Mouse (Mus musculus) neural tube, embryonic 11.5 days (tissue): ENCODE data around the gene Tbx10. TPM values are rescaled to one million over a fixed set of nuclear protein-coding genes. Genes with fewer than 3 reads are reported as not detected.
"Not testable (repeated sequence)": the region's sequence is repeated elsewhere in the genome, so short reads cannot be mapped to it uniquely, and the experiment has no call there.

ENCODE experiments used
- ATAC-seq: fragments of 200-750 bp; cut with Nextera tagmentation; 2 replicates; pipeline ENCODE4 v1.8.0; 2017; ENCODE audit warnings: moderate number of reproducible peaks, mild to moderate bottlenecking, moderate TSS enrichment, moderate library complexity; ENCODE audit not compliant: insufficient read depth, low FRiP score, low TSS enrichment
- DNase-seq: peaks from one replicate; pipeline ENCODE4 v3.0.0-alpha.2; 2015; ENCODE audit warnings: low spot score
- H3K27ac ChIP-seq: fragments of 300-500 bp; sonication (generic); 2 replicates; pipeline ENCODE4 v1.5.1; 2014; ENCODE audit warnings: low read depth, mild to moderate bottlenecking, low read length
- H3K27me3 ChIP-seq: fragments of 300-500 bp; sonication (generic); 2 replicates; pipeline ENCODE4 v1.6.1; 2014; ENCODE audit warnings: mild to moderate bottlenecking, low read length, mixed read lengths; ENCODE audit not compliant: control insufficient read depth, insufficient read depth
- H3K36me3 ChIP-seq: fragments of 300-500 bp; sonication (generic); 2 replicates; pipeline ENCODE4 v1.6.1; 2014; ENCODE audit warnings: mild to moderate bottlenecking, low read length, moderate library complexity, mixed read lengths; ENCODE audit not compliant: control insufficient read depth, insufficient read depth
- H3K4me1 ChIP-seq: fragments of 300-500 bp; sonication (generic); 2 replicates; pipeline ENCODE4 v1.6.1; 2014; ENCODE audit warnings: low read length, mixed read lengths; ENCODE audit not compliant: control insufficient read depth, insufficient read depth
- H3K4me2 ChIP-seq: fragments of 300-500 bp; sonication (generic); 2 replicates; pipeline ENCODE4 v1.6.1; 2014; ENCODE audit warnings: low read depth, mild to moderate bottlenecking, moderate library complexity
- H3K4me3 ChIP-seq: fragments of 300-500 bp; sonication (generic); 2 replicates; pipeline ENCODE4 v1.5.1; 2014; ENCODE audit warnings: low read depth, low read length
- H3K9ac ChIP-seq: fragments of 300-500 bp; sonication (generic); 2 replicates; pipeline ENCODE4 v1.6.1; 2014; ENCODE audit warnings: mild to moderate bottlenecking, low read length
- H3K9me3 ChIP-seq: fragments of 300-500 bp; sonication (generic); 2 replicates; pipeline ENCODE4 v1.6.1; 2016; ENCODE audit warnings: low read length; ENCODE audit not compliant: control insufficient read depth
- WGBS: fragments of 180-500 bp; shearing (Covaris S2); extraction: QIAGEN DNeasy Blood & Tissue Kit; methylation state at CpG from one replicate; pipeline ENCODE4 v1.1.7; 2014; 5-methylcytosine and 5-hydroxymethylcytosine counted together
- polyA plus RNA-seq: library from polyadenylated mRNA; unstranded; fragments of >200 nt; fragmentation: Nextera tagmentation; extraction: Ambion mirVana; gene quantifications from 2 replicates; pipeline ENCODE4 v1.2.1, GENCODE M21; 2014

Gene Tbx10
- polyA plus RNA-seq, 1 experiment from 2014 or later, result not detected

GRCm38 (mm10) chr19:3955033-3955432 is 37.5 kb upstream of the Tbx10 start:
- no peak overlapping the region for H3K9ac ChIP-seq
- DNase-seq, result no peak
- H3K27me3 ChIP-seq, result no peaks in the 10 kb centered on the region
- no peak for ATAC-seq
- no peak overlapping the region for H3K27ac ChIP-seq
- H3K9me3 ChIP-seq, result no peaks in the 10 kb centered on the region
- no peaks in the 10 kb centered on the region for H3K36me3 ChIP-seq
- H3K4me3 ChIP-seq, result no peak overlapping the region
- WGBS, result 77% methylated on average over 3 of the region's 3 CpGs
- no peaks in the 10 kb centered on the region for H3K4me1 ChIP-seq
- H3K4me2 ChIP-seq, result no peak overlapping the region

- Histone ChIP-seq H3K4me1 (no peaks in the 10 kb centered on the region), H3K4me2 (no peak overlapping the region), H3K9me3 (no peaks in the 10 kb centered on the region), H3K9ac (no peak overlapping the region), H3K27me3 (no peaks in the 10 kb centered on the region), H3K4me3 (no peak overlapping the region), H3K36me3 (no peaks in the 10 kb centered on the region), H3K27ac (no peak overlapping the region)
- DNase-seq, result no peak
- ATAC-seq, result no peak
- 53% methylated on average over 4 of the region's 4 CpGs for WGBS
Measured at GRCm38 (mm10) chr19:3955804-3956203, 36.7 kb upstream of the Tbx10 start.

GRCm38 (mm10) chr19:3957296-3958036 is 35.1 kb upstream of the Tbx10 start:
- H3K4me2 ChIP-seq, H3K36me3 ChIP-seq, H3K9me3 ChIP-seq, H3K4me3 ChIP-seq, H3K27ac ChIP-seq, ATAC-seq, H3K9ac ChIP-seq, DNase-seq, H3K4me1 ChIP-seq, H3K27me3 ChIP-seq: not testable (repeated sequence)
- WGBS, result 77% methylated on average over 4 of the region's 5 CpGs

GRCm38 (mm10) chr19:3958470-3958869 is 34.1 kb upstream of the Tbx10 start, which contains the start of gene Aldh3b3:
Gene Aldh3b3, plus strand, starts transcription at chr19:3958645.
- Histone ChIP-seq H3K4me1 (no peaks in the 10 kb centered on the region), H3K4me2 (no peak within 1 kb of the TSS), H3K27me3 (no peaks in the 10 kb centered on the region), H3K27ac (no peak within 1 kb of the TSS), H3K9me3 (no peaks in the 10 kb centered on the region), H3K36me3 (no peaks in the 10 kb centered on the region), H3K4me3 (no peak within 1 kb of the TSS), H3K9ac (no peak within 1 kb of the TSS)
- 80% methylated on average over 4 of the region's 4 CpGs for WGBS
- DNase-seq (no peak), ATAC-seq (no peak)

- Histone ChIP-seq H3K4me2 (no peak overlapping the region), H3K4me1 (no peaks in the 10 kb centered on the region), H3K27ac (no peak overlapping the region), H3K27me3 (no peaks in the 10 kb centered on the region), H3K36me3 (no peaks in the 10 kb centered on the region), H3K9me3 (no peaks in the 10 kb centered on the region), H3K9ac (no peak overlapping the region), H3K4me3 (no peak overlapping the region)
- ATAC-seq (no peak), DNase-seq (no peak)
Measured at GRCm38 (mm10) chr19:3959030-3959429, 33.5 kb upstream of the Tbx10 start.

- Histone ChIP-seq H3K4me2 (no peak overlapping the region), H3K9me3 (no peaks in the 10 kb centered on the region), H3K4me1 (no peaks in the 10 kb centered on the region), H3K36me3 (no peaks in the 10 kb centered on the region), H3K27me3 (no peaks in the 10 kb centered on the region), H3K9ac (no peak overlapping the region), H3K27ac (no peak overlapping the region), H3K4me3 (no peak overlapping the region)
- ATAC-seq (no peak), DNase-seq (no peak)
- WGBS, result 94% methylated on average over 5 of the region's 5 CpGs
Measured at GRCm38 (mm10) chr19:3960211-3960610, 32.3 kb upstream of the Tbx10 start.

- H3K27ac ChIP-seq, H3K4me2 ChIP-seq, DNase-seq, H3K9ac ChIP-seq, H3K4me3 ChIP-seq, ATAC-seq, H3K36me3 ChIP-seq, H3K9me3 ChIP-seq, H3K27me3 ChIP-seq, H3K4me1 ChIP-seq: not testable (repeated sequence)
- 88% methylated on average over 6 of the region's 6 CpGs for WGBS
Measured at GRCm38 (mm10) chr19:3961805-3962204, 30.7 kb upstream of the Tbx10 start.

GRCm38 (mm10) chr19:3962469-3962868 is 30.1 kb upstream of the Tbx10 start:
- no peaks in the 10 kb centered on the region for H3K36me3 ChIP-seq
- H3K4me2 ChIP-seq, result no peak overlapping the region
- no peak for DNase-seq
- no peak overlapping the region for H3K27ac ChIP-seq
- no peak overlapping the region for H3K4me3 ChIP-seq
- WGBS, result 14% methylated on average over 2 of the region's 2 CpGs
- no peaks in the 10 kb centered on the region for H3K27me3 ChIP-seq
- H3K9me3 ChIP-seq, result no peaks in the 10 kb centered on the region
- H3K9ac ChIP-seq, result no peak overlapping the region
- no peak for ATAC-seq
- H3K4me1 ChIP-seq, result no peaks in the 10 kb centered on the region

- H3K4me2 ChIP-seq, result no peak overlapping the region
- H3K27ac ChIP-seq, result no peak overlapping the region
- H3K36me3 ChIP-seq, result no peaks in the 10 kb centered on the region
- no peak for DNase-seq
- H3K9ac ChIP-seq, result no peak overlapping the region
- no peak for ATAC-seq
- no peak overlapping the region for H3K4me3 ChIP-seq
- 77% methylated on average over 4 of the region's 4 CpGs for WGBS
- no peaks in the 10 kb centered on the region for H3K9me3 ChIP-seq
- no peaks in the 10 kb centered on the region for H3K27me3 ChIP-seq
- H3K4me1 ChIP-seq, result no peaks in the 10 kb centered on the region
Measured at GRCm38 (mm10) chr19:3964030-3964429, 28.5 kb upstream of the Tbx10 start.
